ENCODE assay signal across 20 mouse cellular contexts in the genomic region with DNA sequence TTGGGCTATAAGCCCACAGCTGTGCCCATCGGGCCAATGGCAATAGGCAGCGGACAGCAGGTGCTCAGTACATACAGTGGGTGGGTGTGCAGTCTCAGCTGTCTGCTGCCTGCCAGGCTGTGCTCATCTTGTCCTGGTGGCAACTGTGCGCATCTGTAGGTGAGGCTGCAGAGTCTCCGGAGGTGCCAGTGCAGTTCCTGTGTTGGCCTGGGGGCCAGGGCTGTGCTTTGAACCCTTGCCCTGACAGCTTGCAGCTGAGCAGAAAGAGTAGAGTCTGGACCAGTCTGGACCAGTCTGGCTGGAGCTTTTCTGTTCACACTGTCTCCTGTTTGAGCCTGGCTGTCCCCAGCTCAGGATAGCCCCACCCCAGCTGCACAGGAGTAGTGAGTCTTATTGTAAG. TPM values are rescaled to one million over a fixed set of nuclear protein-coding genes. Genes with fewer than 3 reads are reported as not detected.
DNase-seq lines count a peak whose midpoint lies in the region; ATAC-seq and TF ChIP-seq lines count a peak whose summit lies in the region.
"Had no signal": no experiment of that assay in that cellular context is flagged by ENCODE, and none has a peak within 500 bp of the region (broad histone marks: within the 10 kb centered on the region; RNA-seq: fewer than 3 reads in every experiment).

No protein-coding gene starts in this region.

- H3K4me3 ChIP-seq in embryonic facial prominence, embryonic 14.5 days (ENCODE audit: low read depth, low read length): no peak overlapping the region
- H3K4me3 ChIP-seq in embryonic facial prominence, embryonic 10.5 days: no peak overlapping the region
- no peak overlapping the region for H3K4me3 ChIP-seq in hindbrain, postnatal 0 days (ENCODE audit: low read length)
- H3K4me3 ChIP-seq in hindbrain, embryonic 10.5 days: no peak overlapping the region
- H3K4me3 ChIP-seq: embryonic facial prominence, embryonic 13.5 days; forebrain, embryonic 10.5 days; kidney, embryonic 15.5 days; liver, embryonic 12.5 days had no signal

- no peaks in the 10 kb centered on the region for H3K36me3 ChIP-seq in embryonic facial prominence, embryonic 14.5 days (ENCODE audit: control insufficient read depth, insufficient read depth, low read length)
- H3K36me3 ChIP-seq in embryonic facial prominence, embryonic 10.5 days (replicated peaks): no peaks in the 10 kb centered on the region
- H3K36me3 ChIP-seq in hindbrain, postnatal 0 days (ENCODE audit: insufficient read depth, low read length): no peaks in the 10 kb centered on the region
- H3K36me3 ChIP-seq in hindbrain, embryonic 10.5 days: no peaks in the 10 kb centered on the region
- H3K36me3 ChIP-seq: embryonic facial prominence, embryonic 13.5 days; forebrain, embryonic 10.5 days; kidney, embryonic 15.5 days; liver, embryonic 12.5 days had no signal

- H3K4me1 ChIP-seq in embryonic facial prominence, embryonic 14.5 days (ENCODE audit: control insufficient read depth, insufficient read depth, low read length): no peaks in the 10 kb centered on the region
- peaks cover 60% of the 10 kb centered on the region for H3K4me1 ChIP-seq in embryonic facial prominence, embryonic 10.5 days
- peaks cover 35% of the 10 kb centered on the region for H3K4me1 ChIP-seq in hindbrain, postnatal 0 days (ENCODE audit: insufficient read depth, low read length)
- peaks cover 49% of the 10 kb centered on the region for H3K4me1 ChIP-seq in hindbrain, embryonic 10.5 days (replicated peaks)

- peak; percentile 29 for TF ChIP-seq CTCF in hindbrain, postnatal 0 days (IDR thresholded peaks at IDR 0.05; ENCODE audit: low read depth)

- no peaks in the 10 kb centered on the region for H3K9me3 ChIP-seq in embryonic facial prominence, embryonic 14.5 days (ENCODE audit: control insufficient read depth, low read length)
- H3K9me3 ChIP-seq in embryonic facial prominence, embryonic 10.5 days: no peaks in the 10 kb centered on the region
- H3K9me3 ChIP-seq in hindbrain, postnatal 0 days (ENCODE audit: low read length): no peaks in the 10 kb centered on the region
- no peaks in the 10 kb centered on the region for H3K9me3 ChIP-seq in hindbrain, embryonic 10.5 days
- H3K9me3 ChIP-seq: embryonic facial prominence, embryonic 13.5 days; forebrain, embryonic 10.5 days; kidney, embryonic 15.5 days; liver, embryonic 12.5 days had no signal

- peaks cover 39% of the 10 kb centered on the region for H3K27me3 ChIP-seq in embryonic facial prominence, embryonic 14.5 days (replicated peaks; ENCODE audit: control insufficient read depth, insufficient read depth, low read length)
- H3K27me3 ChIP-seq in embryonic facial prominence, embryonic 10.5 days (replicated peaks; ENCODE audit: low read depth, poor library complexity, severe bottlenecking): peaks cover 52% of the 10 kb centered on the region
- H3K27me3 ChIP-seq in hindbrain, postnatal 0 days (ENCODE audit: insufficient read depth, low read length): peaks cover 6% of the 10 kb centered on the region; the same call in 1 of the 2 replicates
- peaks cover 46% of the 10 kb centered on the region for H3K27me3 ChIP-seq in hindbrain, embryonic 10.5 days (ENCODE audit: insufficient read depth, poor library complexity, severe bottlenecking)
- H3K27me3 ChIP-seq: CH12.LX had no signal

- no peak overlapping the region for H3K4me2 ChIP-seq in embryonic facial prominence, embryonic 14.5 days (ENCODE audit: low read depth, low read length)
- no peak overlapping the region for H3K4me2 ChIP-seq in hindbrain, postnatal 0 days (ENCODE audit: low read depth, low read length)
- H3K4me2 ChIP-seq: embryonic facial prominence, embryonic 13.5 days; kidney, embryonic 15.5 days; liver, embryonic 12.5 days; lung, embryonic 14.5 days had no signal

- no peak overlapping the region for H3K27ac ChIP-seq in embryonic facial prominence, embryonic 14.5 days (replicated peaks; ENCODE audit: low read depth, low read length)
- no peak overlapping the region for H3K27ac ChIP-seq in embryonic facial prominence, embryonic 10.5 days (replicated peaks)
- no peak overlapping the region for H3K27ac ChIP-seq in hindbrain, postnatal 0 days
- H3K27ac ChIP-seq in hindbrain, embryonic 10.5 days: no peak overlapping the region
- H3K27ac ChIP-seq: embryonic facial prominence, embryonic 13.5 days; kidney, embryonic 15.5 days; liver, embryonic 12.5 days had no signal

- peak; percentile 47 for ATAC-seq in embryonic facial prominence, embryonic 14.5 days (ENCODE audit: low read depth)
- no peak for ATAC-seq in hindbrain, postnatal 0 days
- ATAC-seq: activated CD4-positive, CD25-positive, alpha-beta regulatory T cell, adult 4 months; intestine, embryonic 16.5 days; liver, embryonic 12.5 days had no signal

- 91% methylated on average over 4 of the region's 4 CpGs for WGBS in embryonic facial prominence, embryonic 14.5 days
- WGBS in embryonic facial prominence, embryonic 10.5 days: 93% methylated on average over 4 of the region's 4 CpGs
- WGBS in hindbrain, postnatal 0 days: 40% methylated on average over 4 of the region's 4 CpGs
- WGBS in hindbrain, embryonic 10.5 days: 88% methylated on average over 4 of the region's 4 CpGs

- DNase-seq in embryonic facial prominence, embryonic 14.5 days (ENCODE audit: low spot score): no peak
- DNase-seq in embryonic facial prominence, embryonic 10.5 days (ENCODE audit: low spot score): no peak
- DNase-seq in hindbrain, postnatal 0 days (ENCODE audit: low spot score): no peak
- no peak for DNase-seq in hindbrain, embryonic 10.5 days (ENCODE audit: low spot score)
- DNase-seq in ES-CJ7 (ENCODE audit: low read depth, low spot score): peak; percentile 63
- DNase-seq in cerebellum, adult 9-10 months: peak; percentile 68
- DNase-seq in Muller cell, postnatal 12 days (ENCODE audit: inconsistent ontology term): no peak
- no peak for DNase-seq in lung, postnatal 14 days
- DNase-seq: adrenal gland, postnatal 14 days; gastrocnemius, postnatal 10 days; layer of hippocampus, postnatal 36 days; lung, embryonic 14.5 days had no signal

- no peak overlapping the region for H3K9ac ChIP-seq in embryonic facial prominence, embryonic 14.5 days (ENCODE audit: low read depth, low read length)
- H3K9ac ChIP-seq in hindbrain, postnatal 0 days (replicated peaks; ENCODE audit: low read length): no peak overlapping the region
- H3K9ac ChIP-seq: embryonic facial prominence, embryonic 13.5 days; kidney, embryonic 15.5 days; liver, embryonic 12.5 days; lung, embryonic 14.5 days had no signal

RNA-seq across cellular contexts. Expression of a gene that starts 4.8 kb away (rescaled TPM):
- 1.5 and 1.6 TPM in 2 replicates for polyA plus RNA-seq in embryonic facial prominence, embryonic 14.5 days (2014; fragmentation: Nextera tagmentation; extraction: Ambion mirVana)
- polyA plus RNA-seq in embryonic facial prominence, embryonic 10.5 days (2016; fragmentation: Nextera tagmentation; extraction: Ambion mirVana): 2.2 and 2.5 TPM in 2 replicates
- total RNA-seq in hindbrain, postnatal 0 days (2014; rRNA removed): 16.0 and 16.6 TPM in 2 replicates
- 3.3 TPM in 2 replicates for polyA plus RNA-seq in hindbrain, postnatal 0 days (2015; fragmentation: Nextera tagmentation; extraction: Ambion mirVana)
- polyA plus RNA-seq in hindbrain, embryonic 10.5 days (2016; fragmentation: Nextera tagmentation; extraction: Ambion mirVana): 2.9 and 3.7 TPM in 2 replicates
- total RNA-seq: CH12.LX; hematopoietic stem cell, adult 5-6 weeks had no signal
- polyA plus RNA-seq: activated CD4-positive, CD25-positive, alpha-beta regulatory T cell, adult 4 months had no signal

Comparison
In these comparisons a context has a peak if more than half of its experiments do, and no peak if none do; other contexts are left out.
1. DNase-seq: peak in ES-CJ7 (single experiment) and cerebellum, adult 9-10 months (single experiment); none in embryonic facial prominence, embryonic 14.5 days (single experiment), embryonic facial prominence, embryonic 10.5 days (single experiment), hindbrain, postnatal 0 days (single experiment), hindbrain, embryonic 10.5 days (single experiment), Muller cell, postnatal 12 days (single experiment) and lung, postnatal 14 days (single experiment).